Mouse (Mus musculus): ENCODE measurements around the gene Ptgfr. TPM values are rescaled to one million over a fixed set of nuclear protein-coding genes. Genes with fewer than 3 reads are reported as not detected.

The Ptgfr gene
- polyA plus RNA-seq, 1 experiment = 1.2 TPM

DNA sequence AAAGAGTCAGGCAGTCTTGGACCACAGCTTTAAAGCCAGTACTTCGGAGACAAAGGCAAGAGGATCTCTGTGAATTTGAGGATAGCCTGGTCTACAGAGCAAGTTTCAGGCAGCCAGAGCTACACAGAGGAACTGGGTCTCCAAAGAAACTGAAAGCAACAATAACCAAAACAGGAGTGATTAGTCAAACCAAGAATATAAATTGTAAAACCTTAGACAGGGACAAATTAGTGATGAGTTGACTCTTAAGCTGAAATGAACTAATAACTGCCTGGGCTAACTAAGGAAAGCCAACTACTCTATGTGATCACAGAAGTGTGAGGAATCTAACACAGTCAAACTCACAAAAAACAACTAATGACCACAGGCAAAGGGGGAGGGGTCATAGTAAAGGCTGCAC lies 88.9 kb downstream of the Ptgfr start:
- no peak for DNase-seq (ENCODE audit: extremely low spot score in 1 of 2, low spot score in 1 of 2)

Other genes with a start within 250 kb of the Ptgfr start
- 1.3 and 1.7 TPM in 2 replicates for gene Ifi44, start 87.7 kb downstream of the Ptgfr start, polyA plus RNA-seq (2012; rRNA removed)
- not detected in 2 replicates for gene Ifi44l, start 74.7 kb downstream of the Ptgfr start, polyA plus RNA-seq (2012; rRNA removed)